Mouse (Mus musculus): ENCODE results near the gene Gm42674. TPM values are rescaled to one million over a fixed set of nuclear protein-coding genes. Genes with fewer than 3 reads are reported as not detected.

Gm42674 gene
- polyA plus RNA-seq, 2 experiments: not detected

DNA sequence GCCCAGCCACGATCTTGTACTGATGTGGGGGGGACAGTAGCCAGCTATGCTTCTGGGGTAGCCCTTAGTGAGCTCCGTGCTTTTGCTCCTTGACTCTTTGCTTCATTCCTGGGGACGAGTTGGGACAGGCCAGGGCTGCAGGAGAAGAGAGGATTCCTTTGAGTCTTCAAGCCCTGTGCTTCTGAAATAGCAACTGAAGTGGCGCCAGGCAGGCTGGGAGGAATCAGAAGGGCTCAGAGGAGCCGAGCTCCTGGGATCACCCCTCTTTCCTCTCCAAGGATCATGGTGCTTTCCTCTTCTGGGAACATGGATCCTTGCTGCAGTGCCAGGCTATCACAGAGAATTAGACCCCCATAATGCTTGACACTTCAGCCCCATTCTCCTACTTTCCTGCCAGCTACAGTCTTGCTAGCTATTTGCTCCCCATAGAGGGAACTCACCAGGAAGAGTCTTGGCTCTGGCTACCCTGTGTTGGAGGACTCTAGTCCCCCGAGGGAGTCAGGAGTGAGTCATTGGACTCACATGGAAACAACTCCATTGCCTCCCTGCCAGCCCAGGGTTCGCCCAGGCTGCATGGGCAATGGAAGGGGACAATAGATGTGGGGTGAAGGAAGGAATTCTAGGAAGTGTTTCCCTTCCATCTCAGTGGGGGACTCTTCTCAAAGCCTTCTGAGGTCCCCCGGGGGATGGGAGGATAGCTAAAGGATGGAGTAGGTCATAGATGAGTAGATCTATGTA is 1.1 kb upstream of the Gm42674 start:
- no peaks in the 10 kb centered on the region for H3K36me3 ChIP-seq (ENCODE audit: control insufficient read depth, insufficient read depth, low read length)
- TF ChIP-seq POLR2A (IDR thresholded peaks at IDR 0.05; ENCODE audit: borderline replicate concordance, extremely low read depth, insufficient read depth, insufficient read length): no peak
- no peak overlapping the region for H3K9ac ChIP-seq (ENCODE audit: low read depth, low read length, severe bottlenecking)
- H3K4me3 ChIP-seq (replicated peaks; ENCODE audit: low read length): no peak overlapping the region
- no peaks in the 10 kb centered on the region for H3K9me3 ChIP-seq (ENCODE audit: control insufficient read depth, low read length)
- DNase-seq (ENCODE audit: low spot score) (no peak), ATAC-seq (ENCODE audit: low FRiP score, low read depth) (no peak)
- H3K4me1 ChIP-seq (ENCODE audit: control insufficient read depth, insufficient read depth, low read length): peaks cover 25% of the 10 kb centered on the region
- WGBS: 74% methylated on average over 8 of the region's 8 CpGs
- H3K4me2 ChIP-seq (replicated peaks; ENCODE audit: low read depth, low read length, severe bottlenecking): no peak overlapping the region
- no peak overlapping the region for H3K27ac ChIP-seq (replicated peaks; ENCODE audit: low read depth, low read length)
- no peaks in the 10 kb centered on the region for H3K27me3 ChIP-seq (ENCODE audit: control insufficient read depth, insufficient read depth, low read length)

DNA sequence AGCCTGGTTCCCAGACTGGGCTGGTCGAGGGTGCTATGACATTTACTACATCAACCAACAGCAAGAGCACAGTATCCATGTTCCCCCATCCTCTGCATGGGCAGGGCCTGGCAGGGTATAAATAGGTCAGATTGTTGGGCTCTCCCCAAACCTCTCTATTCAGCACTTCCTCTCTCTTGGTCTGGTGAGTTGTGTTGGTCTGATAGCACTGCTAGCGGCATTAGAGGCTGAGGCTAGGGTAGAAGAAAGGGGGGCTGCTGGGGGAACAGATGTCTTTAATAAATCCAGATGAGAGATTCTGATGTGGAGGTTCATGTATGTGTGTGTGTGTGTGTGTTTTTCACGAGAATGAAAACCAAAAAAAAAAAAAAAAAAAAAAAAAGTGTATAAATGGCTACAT is 1.9 kb downstream of the Gm42674 start, which contains the start of gene S100a4:
TSS of gene S100a4 (plus strand) at position 149 of the 400 bp plus-strand sequence.
- Histone ChIP-seq H3K27me3 (ENCODE audit: control insufficient read depth, insufficient read depth, low read length) (no peaks in the 10 kb centered on the region), H3K4me1 (ENCODE audit: control insufficient read depth, insufficient read depth, low read length) (peaks cover 39% of the 10 kb centered on the region), H3K9ac (ENCODE audit: low read depth, low read length, severe bottlenecking) (no peak within 1 kb of the TSS), H3K4me2 (replicated peaks; ENCODE audit: low read depth, low read length, severe bottlenecking) (no peak within 1 kb of the TSS), H3K4me3 (replicated peaks; ENCODE audit: low read length) (no peak within 1 kb of the TSS), H3K36me3 (ENCODE audit: control insufficient read depth, insufficient read depth, low read length) (no peaks in the 10 kb centered on the region), H3K9me3 (ENCODE audit: control insufficient read depth, low read length) (no peaks in the 10 kb centered on the region), H3K27ac (replicated peaks; ENCODE audit: low read depth, low read length) (peak within 1 kb of the TSS; percentile 84)
- TF ChIP-seq POLR2A (IDR thresholded peaks at IDR 0.05; ENCODE audit: borderline replicate concordance, extremely low read depth, insufficient read depth, insufficient read length): no peak
- 36% methylated on average over 3 of the region's 3 CpGs for WGBS
- DNase-seq (ENCODE audit: low spot score): peak; percentile 68
- ATAC-seq (ENCODE audit: low FRiP score, low read depth): peak; percentile 64

DNA sequence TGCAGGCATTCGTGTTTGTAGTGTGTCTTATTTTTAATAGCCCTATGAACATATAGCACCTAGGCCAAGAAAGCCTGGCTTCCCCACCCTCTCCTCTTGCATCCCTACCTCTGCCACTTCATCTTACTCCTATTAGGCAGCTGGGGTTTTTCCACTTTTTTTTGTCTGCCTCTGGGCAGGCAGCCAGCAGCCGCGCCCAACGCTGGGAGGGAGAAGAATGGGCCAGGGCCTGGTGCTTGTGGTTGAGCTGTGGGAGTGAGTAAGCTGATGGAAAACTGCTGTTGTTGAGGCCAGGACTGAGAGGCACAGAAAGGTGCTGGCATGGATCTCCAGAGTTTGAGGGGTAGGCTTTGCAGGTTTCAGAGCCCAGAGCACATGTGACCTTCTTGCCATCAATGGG is 2.7 kb downstream of the Gm42674 start:
- no peaks in the 10 kb centered on the region for H3K9me3 ChIP-seq (ENCODE audit: control insufficient read depth, low read length)
- no peak overlapping the region for H3K9ac ChIP-seq (ENCODE audit: low read depth, low read length, severe bottlenecking)
- H3K27ac ChIP-seq (replicated peaks; ENCODE audit: low read depth, low read length): peak overlapping the region; percentile 84
- H3K4me3 ChIP-seq (replicated peaks; ENCODE audit: low read length): no peak overlapping the region
- peak; percentile 90 for DNase-seq (ENCODE audit: low spot score)
- peak; percentile 77 for ATAC-seq (ENCODE audit: low FRiP score, low read depth)
- H3K36me3 ChIP-seq (ENCODE audit: control insufficient read depth, insufficient read depth, low read length): no peaks in the 10 kb centered on the region
- no peak overlapping the region for H3K4me2 ChIP-seq (replicated peaks; ENCODE audit: low read depth, low read length, severe bottlenecking)
- peaks cover 39% of the 10 kb centered on the region for H3K4me1 ChIP-seq (ENCODE audit: control insufficient read depth, insufficient read depth, low read length)
- H3K27me3 ChIP-seq (ENCODE audit: control insufficient read depth, insufficient read depth, low read length): no peaks in the 10 kb centered on the region
- WGBS: 4% methylated on average over 4 of the region's 4 CpGs
- no peak for TF ChIP-seq POLR2A (IDR thresholded peaks at IDR 0.05; ENCODE audit: borderline replicate concordance, extremely low read depth, insufficient read depth, insufficient read length)

DNA sequence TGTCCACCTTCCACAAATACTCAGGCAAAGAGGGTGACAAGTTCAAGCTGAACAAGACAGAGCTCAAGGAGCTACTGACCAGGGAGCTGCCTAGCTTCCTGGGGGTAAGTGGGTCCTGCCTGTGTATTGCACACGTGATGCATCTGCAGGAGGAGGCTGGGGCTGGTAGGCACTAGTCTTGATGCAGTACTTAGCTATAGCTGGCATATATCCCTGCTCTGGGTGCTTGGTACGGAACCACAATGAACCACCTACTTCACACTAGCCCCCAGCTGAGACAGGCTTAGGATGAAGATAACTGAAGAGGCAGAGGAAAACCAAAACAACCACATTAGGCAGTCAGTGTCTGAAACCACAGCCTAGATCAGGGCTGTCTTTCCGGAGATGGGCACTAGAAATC is 3.3 kb downstream of the Gm42674 start:
- Histone ChIP-seq H3K9me3 (ENCODE audit: control insufficient read depth, low read length) (no peaks in the 10 kb centered on the region), H3K27me3 (ENCODE audit: control insufficient read depth, insufficient read depth, low read length) (no peaks in the 10 kb centered on the region), H3K4me1 (ENCODE audit: control insufficient read depth, insufficient read depth, low read length) (peaks cover 39% of the 10 kb centered on the region), H3K4me3 (replicated peaks; ENCODE audit: low read length) (no peak overlapping the region), H3K9ac (ENCODE audit: low read depth, low read length, severe bottlenecking) (no peak overlapping the region), H3K4me2 (replicated peaks; ENCODE audit: low read depth, low read length, severe bottlenecking) (no peak overlapping the region), H3K36me3 (ENCODE audit: control insufficient read depth, insufficient read depth, low read length) (no peaks in the 10 kb centered on the region), H3K27ac (replicated peaks; ENCODE audit: low read depth, low read length) (peak overlapping the region; percentile 84)
- DNase-seq (ENCODE audit: low spot score) (no peak), ATAC-seq (ENCODE audit: low FRiP score, low read depth) (no peak)
- 71% methylated on average over 3 of the region's 3 CpGs for WGBS
- no peak for TF ChIP-seq POLR2A (IDR thresholded peaks at IDR 0.05; ENCODE audit: borderline replicate concordance, extremely low read depth, insufficient read depth, insufficient read length)

DNA sequence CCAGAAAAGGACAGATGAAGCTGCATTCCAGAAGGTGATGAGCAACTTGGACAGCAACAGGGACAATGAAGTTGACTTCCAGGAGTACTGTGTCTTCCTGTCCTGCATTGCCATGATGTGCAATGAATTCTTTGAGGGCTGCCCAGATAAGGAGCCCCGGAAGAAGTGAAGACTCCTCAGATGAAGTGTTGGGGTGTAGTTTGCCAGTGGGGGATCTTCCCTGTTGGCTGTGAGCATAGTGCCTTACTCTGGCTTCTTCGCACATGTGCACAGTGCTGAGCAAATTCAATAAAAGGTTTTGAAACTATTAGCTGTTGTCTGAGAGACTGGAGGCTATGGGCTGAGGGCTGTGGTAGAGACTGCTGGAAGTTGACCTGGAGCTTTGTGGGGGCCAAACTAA is 4.0 kb downstream of the Gm42674 start:
- 58% methylated on average over 2 of the region's 2 CpGs for WGBS
- H3K4me1 ChIP-seq (ENCODE audit: control insufficient read depth, insufficient read depth, low read length): peaks cover 39% of the 10 kb centered on the region
- ATAC-seq (ENCODE audit: low FRiP score, low read depth) (0 out of 2 replicates have a peak, but pooled peaks have one; percentile 28), DNase-seq (ENCODE audit: low spot score) (no peak)
- 0 out of 2 replicates have a peak overlapping the region, but pooled peaks have one; percentile 3 for H3K4me2 ChIP-seq (replicated peaks; ENCODE audit: low read depth, low read length, severe bottlenecking)
- H3K9ac ChIP-seq (ENCODE audit: low read depth, low read length, severe bottlenecking): no peak overlapping the region
- no peak for TF ChIP-seq POLR2A (IDR thresholded peaks at IDR 0.05; ENCODE audit: borderline replicate concordance, extremely low read depth, insufficient read depth, insufficient read length)
- H3K27ac ChIP-seq (replicated peaks; ENCODE audit: low read depth, low read length): peak overlapping the region; percentile 84
- H3K27me3 ChIP-seq (ENCODE audit: control insufficient read depth, insufficient read depth, low read length): no peaks in the 10 kb centered on the region
- H3K36me3 ChIP-seq (ENCODE audit: control insufficient read depth, insufficient read depth, low read length): no peaks in the 10 kb centered on the region
- H3K9me3 ChIP-seq (ENCODE audit: control insufficient read depth, low read length): no peaks in the 10 kb centered on the region
- H3K4me3 ChIP-seq (replicated peaks; ENCODE audit: low read length): no peak overlapping the region
